Mouse (Mus musculus): ENCODE data around the gene Dffa.

DNA sequence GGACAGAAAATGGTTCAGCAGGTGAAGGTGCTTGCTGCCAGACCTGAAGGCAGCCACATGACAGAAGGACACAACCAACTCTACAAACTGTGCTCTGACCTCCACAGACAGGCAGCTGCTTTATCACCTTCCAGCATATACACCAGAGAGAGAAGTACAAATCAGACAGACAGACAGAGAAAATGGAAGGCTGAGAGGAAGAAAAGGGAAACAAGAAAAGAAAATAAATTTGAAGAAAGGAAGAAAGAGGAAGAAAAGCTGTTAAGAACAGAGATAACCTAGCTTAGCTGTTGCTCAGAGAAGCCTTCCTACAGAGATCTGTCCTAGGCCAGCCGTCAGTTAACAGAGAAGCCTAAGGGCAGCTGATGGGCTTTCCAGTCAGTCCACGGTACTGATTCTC, 55.3 kb downstream of the Dffa start:
- no peak for TF ChIP-seq EP300 (IDR thresholded peaks at IDR 0.05; ENCODE audit: insufficient read depth, low read depth, low read length)
- TF ChIP-seq POLR2A (IDR thresholded peaks at IDR 0.05; ENCODE audit: insufficient read depth, low read depth, low read length), result no peak

All from heart, adult 2 months (tissue).